Mouse (Mus musculus) CD4-positive naive resting alpha-beta T cell, adult 76 days (primary cell): Measurements from ENCODE around the gene Prdm2. TPM values are rescaled to one million over a fixed set of nuclear protein-coding genes. Genes with fewer than 3 reads are reported as not detected.

ENCODE experiments used
- total RNA-seq: library from RNA; stranded (reverse); gene quantifications from one replicate; pipeline ENCODE4 v1.2.4, GENCODE M21; 2023

Prdm2 gene
- total RNA-seq, result 78.8 TPM

DNA sequence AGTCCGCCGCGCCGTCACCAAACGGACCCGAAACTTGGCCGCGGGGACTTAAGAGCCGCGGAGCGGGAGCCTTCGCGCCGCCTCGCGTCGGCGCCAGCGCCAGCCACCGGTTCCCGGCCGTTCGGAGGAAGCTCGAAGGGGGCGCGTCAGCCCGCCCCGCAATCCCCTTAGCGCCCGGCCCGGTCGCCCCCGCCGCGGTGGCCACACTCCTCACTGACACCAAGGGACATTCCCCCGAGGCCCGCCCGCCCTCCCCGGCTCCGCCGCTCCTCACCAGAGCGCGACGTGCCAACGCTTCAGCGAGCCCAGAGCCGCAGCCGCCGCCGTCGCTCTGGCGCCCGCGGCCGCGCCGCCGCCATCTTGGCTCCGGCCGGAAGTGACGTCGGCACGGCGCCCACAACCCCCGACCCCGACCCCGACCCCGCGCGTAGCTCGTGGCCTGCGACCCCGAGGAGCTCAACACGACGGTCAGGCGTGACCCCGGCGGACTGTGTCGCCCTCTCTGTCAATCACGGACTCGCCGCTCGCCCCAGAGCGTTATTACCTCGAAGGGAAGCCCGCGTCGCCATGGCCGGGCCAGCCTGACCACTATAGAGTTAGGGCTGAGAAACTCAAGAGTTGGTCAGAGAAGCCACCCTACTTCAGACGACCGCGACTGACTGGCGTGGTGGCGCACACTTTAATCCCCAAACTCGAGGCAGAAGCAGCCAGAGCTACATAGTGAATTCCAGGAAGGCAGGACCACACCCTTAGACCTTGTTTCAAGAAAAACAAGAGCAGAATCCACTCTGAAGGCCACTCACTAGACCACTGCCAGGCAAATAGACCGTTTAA, at the start of gene Prdm2:
Gene Prdm2 (minus strand): TSS at position 655 of the 834 bp plus-strand sequence.

Other genes starting within 250 kb of the Prdm2 start
- not detected for gene Pdpn, start 86.6 kb upstream of the Prdm2 start, total RNA-seq
- gene Lrrc38, start 136.8 kb upstream of the Prdm2 start, total RNA-seq, result not detected
- not detected for gene Pramel1, start 181.4 kb upstream of the Prdm2 start, total RNA-seq
- 51.8 TPM for gene Pramef8, start 199.4 kb upstream of the Prdm2 start, total RNA-seq
- not detected for gene Oog4, start 237.3 kb upstream of the Prdm2 start, total RNA-seq